Mouse (Mus musculus) heart, postnatal 25 days (tissue): ENCODE results near the gene Cela3b. TPM values are rescaled to one million over a fixed set of nuclear protein-coding genes. Genes with fewer than 3 reads are reported as not detected.

Experiments
- DNase-seq: peaks from one replicate; pipeline ENCODE4 v3.0.0; 2022; ENCODE audit warnings: low spot score
- intact Hi-C: fragments of 180-260 bp; cut with DNase I; formaldehyde crosslinking; loops from one replicate; pipeline ENCODE4 v1.15.1; 2025
- total RNA-seq, 2 experiments: library from RNA; stranded (reverse); gene quantifications; 2 replicates each; pipeline ENCODE4 v1.2.3; 2021

Gene Cela3b
- not detected for total RNA-seq

DNA sequence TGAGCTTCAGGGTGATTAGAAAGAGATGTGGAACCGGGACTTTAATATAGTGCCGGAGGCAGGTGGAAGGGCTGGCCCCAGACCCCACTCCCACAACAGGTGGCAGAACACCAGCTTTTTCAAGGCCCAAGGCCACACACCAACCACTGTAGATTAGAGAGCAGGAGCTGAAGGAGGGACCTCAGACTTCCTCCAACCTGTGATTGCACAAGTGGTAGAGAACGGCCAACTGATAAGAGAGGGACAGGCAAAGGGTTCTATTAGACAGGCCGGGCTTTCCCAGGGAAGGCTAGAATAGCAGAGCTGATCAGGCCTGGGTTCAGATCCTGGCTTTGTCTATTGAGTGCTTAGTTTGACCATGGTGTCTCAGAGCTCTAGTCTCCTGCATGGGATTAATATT lies at the start of gene Cela3b:
Gene Cela3b (minus strand): TSS at position 39 of the 400 bp plus-strand sequence.
- DNase-seq: no peak
- intact Hi-C loops: no loop called here

DNA sequence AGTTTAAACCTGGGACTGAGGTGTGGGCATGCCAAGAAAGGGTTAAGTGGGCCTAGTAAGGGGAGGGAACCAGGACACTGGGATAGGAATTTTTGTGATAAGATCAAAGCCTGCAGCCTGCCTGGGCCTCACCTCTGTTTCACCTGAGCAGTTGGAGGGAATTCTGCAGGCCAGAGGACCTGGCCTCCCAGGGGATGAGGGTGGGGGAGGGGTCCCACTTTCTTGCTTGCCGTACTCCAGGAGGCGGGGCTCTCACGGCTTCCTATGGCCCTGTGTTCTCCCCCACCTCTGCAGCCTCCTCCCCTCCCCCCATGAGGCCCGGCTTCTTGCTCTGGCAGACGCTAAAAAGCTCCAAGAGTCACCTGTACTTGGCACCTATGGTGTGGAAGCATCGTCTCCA lies 49.4 kb upstream of the Cela3b start:
- intact Hi-C loops: no loop called here
- DNase-seq: no peak

DNA sequence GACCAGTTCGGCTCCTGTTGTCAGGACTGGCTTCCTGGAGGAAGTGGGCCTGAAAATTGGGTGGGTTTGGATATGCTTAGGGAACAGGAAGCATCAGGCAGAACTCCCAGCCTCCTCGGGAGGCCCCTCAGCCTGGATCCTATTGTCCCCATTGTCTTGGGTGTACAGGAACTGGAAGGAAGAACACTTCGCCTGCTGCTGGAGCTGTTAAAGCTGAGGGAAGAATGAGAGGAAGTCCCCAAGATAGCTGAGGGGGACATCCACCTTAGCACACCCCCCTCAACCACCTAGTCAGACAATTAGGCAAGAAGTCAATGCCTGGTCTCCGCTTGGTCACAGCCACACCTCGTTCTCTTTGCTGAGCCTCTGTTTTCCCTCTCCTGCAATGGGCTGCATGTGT lies 48.0 kb upstream of the Cela3b start:
- intact Hi-C loops: no loop called here
- DNase-seq: peak; percentile 58

DNA sequence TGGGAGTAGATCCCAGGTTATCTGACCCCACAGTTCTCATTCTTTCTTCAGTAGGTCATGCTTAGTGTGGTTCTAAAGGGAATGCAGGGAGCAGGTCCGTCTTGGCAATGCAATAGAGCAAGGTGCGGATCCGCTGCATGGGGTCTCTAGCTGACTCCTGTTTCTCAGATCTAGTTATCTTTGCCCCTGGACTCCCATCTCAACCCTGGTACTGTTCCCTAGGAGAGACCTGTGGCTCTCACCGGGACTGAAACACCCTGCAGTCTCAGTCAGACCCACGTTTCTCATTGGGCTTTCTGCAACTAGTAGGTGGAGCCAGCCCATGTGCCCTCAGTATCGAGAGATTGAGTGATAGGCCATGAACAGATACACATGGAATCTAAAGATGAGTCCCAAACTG lies 47.3 kb upstream of the Cela3b start:
- no peak for DNase-seq
- intact Hi-C loops: no loop called here

DNA sequence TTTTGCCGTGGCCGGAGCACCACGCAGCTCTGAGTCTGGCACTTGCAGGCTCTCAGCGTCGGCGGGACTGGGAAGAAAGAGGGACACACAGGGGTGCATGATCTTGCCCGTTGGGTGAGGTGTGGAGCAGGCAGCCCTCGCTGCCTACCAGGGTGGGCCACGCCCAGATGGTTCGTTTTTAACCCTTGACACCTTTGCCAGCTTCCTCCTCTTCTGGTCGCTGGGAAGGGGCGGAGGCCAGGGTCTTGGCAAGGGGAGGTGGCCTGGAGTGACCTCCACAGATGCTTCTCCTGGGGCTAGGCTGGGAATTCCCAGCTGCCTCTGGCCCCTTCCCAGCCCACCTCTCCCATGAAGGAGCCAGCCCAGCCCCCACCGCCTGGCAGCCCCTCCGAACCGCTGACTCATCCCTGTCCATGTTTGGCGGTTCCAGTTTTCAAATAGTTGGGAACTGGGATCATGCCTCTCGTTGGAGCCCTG lies 46.5 kb upstream of the Cela3b start:
- DNase-seq: peak; percentile 76
- intact Hi-C loops: no loop called here

DNA sequence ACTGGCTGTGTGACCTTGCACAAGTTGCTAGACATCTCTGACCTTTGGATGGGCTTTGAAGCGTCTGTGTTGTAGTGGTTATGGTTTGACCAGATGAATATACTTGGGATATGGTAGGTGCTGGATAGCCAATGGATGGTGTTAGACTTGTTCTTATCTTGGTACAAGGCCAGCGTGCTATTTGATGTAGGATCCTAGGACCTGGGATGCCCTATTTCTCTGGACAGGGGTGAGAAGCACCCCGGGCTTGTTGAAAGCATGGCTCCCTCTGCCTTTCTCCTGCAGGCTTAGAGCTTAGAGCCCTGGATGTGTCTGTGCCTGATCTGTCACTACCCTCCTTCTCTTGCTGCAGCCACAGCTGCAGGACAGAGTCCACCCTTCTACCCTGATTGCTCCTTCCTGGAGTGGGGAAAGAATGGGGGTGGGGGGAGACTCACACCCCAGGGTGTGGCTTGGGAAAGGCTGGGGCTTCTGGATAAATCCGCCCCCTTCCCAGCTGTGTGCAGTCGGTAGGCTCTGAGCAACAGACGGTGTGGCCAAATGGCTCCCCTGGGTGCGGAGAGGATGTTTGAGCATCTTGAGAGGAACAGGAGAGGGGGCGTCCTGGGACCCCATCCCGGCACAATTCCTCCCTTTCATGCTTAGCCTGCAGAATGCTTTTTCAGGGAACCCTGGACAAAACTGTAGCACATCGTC lies 45.9 kb upstream of the Cela3b start:
- peak; percentile 84 for DNase-seq
- intact Hi-C loops: no loop called here

DNA sequence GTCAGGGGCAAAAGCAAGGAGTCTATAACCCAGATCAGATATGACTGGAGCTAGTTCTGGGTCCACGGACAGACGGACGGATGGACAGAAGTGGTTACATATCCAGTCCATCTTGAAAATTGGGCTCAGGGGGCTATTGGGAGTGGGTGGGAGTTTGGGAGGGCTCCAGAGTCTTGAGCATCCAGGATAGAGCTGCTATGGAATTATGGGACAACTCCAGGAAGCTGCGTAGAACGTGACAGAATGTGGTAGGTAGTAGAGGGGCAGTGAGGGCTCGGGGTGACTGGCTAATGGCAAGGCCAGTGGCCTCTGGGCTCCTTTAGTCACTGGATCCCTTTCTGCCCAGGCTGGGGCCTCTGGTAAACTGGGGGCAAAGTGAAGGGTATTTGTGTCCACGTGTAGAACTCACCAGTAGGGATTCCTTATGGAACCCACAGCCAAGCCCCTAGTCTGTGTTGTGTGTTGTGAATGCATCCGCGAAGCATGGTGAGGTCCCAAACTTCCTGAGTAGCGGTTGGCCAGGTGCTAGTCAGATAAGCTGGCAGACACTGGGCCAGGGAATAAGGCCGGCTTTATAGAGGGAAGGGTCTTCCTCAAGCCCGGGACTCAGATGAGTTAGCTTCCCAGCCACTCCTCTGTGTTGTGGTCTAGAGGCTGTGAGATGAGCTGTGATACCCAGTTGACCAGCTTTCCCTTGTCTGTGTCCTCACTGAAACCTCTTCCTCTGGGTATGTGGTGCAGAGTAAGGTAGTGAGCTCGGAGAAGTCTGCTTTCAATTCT lies 45.1 kb upstream of the Cela3b start:
- intact Hi-C loops: no loop called here
- DNase-seq: no peak

DNA sequence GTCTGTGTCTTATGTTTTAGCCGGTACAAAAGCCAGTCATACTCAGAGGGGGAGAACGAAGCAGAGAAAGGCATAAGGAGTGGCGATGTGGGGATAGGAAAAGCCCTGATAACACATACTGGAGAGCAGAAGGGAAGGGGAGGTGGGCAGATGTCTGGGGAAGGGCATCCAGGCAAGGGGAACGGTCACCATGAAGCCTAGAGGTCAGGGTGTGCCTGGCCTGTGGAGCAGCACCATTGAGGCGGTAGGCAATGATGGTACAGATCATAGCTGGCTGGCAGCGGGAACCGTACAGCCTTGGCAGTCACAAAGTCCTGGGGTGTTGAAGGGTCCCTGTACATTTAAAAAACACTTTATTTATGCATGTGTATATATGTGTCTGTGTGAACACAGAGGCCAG lies 44.4 kb upstream of the Cela3b start:
- intact Hi-C loops: no loop called here
- no peak for DNase-seq

DNA sequence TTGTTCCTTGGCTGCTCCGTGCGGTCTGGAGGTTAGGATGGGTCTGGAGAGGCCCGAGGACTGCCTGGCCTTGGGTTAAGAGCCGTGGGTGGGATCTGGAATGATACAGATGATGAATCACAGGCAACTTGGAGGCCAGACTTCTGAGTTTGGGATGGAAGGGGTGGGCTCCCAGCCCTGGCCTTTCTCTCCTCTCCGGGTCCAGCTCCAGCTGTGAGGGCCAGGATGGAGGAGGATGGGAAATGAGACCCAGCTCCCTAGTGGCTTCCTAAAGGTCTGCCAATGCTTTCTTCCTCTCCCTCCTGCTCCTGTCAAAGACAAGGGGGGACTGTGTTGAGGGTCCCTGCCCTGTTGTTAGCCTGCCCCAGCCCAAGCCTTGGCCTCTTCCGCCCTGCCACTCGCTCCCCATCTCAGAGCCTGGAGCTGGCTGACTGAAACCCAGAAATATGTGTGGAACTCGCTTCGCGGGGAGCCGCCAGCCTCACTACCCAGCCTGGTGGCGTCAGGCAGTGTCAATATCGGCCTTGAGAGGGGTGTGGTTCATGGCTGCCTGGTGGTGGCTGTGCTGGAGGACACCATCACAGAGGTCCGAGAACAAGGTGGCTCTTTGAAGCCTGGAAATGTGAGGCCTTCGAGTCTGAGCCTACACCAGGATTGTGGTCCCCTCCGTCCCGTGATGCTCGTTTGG lies 43.5 kb upstream of the Cela3b start:
- DNase-seq: peak; percentile 66
- intact Hi-C loops: no loop called here

DNA sequence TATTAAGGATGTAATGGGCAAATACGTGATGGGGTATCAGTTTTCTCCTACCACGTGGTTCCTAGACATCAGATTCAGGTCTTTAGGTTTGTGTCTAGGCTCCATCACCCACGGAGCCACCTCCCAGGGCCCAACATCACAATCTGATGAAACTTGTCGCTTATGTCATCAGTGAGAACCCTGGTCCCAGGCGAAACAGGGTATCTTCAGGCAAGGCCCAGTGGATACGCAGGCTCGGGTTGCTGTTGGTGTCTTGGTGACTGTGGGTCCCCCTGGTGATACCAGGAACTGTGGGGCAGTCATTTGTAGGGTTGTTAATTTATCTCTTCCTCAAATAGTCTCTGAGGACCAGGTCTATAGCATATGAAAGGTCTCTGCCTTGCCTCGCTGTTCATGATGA lies 42.9 kb upstream of the Cela3b start:
- DNase-seq: no peak
- intact Hi-C loops: no loop called here

DNA sequence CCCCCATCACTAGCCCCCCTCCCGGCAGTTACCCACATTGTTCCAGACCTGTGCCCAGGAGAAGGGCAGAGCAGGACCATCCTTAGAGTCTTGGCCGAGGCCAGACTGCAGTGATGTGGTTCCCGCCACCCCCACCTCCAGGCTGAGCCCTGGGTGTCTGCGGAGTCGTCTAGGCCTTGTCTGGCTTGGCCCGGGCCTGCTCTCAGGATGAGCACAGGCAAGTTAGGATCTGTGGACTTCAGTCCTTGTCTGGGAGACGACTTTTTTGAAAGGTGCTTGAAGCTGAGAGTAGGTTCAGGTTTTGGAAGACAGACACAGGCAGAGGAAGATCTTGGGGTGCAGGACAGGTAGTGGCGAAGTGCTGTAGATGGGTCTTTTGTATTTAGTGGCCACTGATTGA lies 41.0 kb upstream of the Cela3b start:
- intact Hi-C loops: no loop called here
- no peak for DNase-seq

DNA sequence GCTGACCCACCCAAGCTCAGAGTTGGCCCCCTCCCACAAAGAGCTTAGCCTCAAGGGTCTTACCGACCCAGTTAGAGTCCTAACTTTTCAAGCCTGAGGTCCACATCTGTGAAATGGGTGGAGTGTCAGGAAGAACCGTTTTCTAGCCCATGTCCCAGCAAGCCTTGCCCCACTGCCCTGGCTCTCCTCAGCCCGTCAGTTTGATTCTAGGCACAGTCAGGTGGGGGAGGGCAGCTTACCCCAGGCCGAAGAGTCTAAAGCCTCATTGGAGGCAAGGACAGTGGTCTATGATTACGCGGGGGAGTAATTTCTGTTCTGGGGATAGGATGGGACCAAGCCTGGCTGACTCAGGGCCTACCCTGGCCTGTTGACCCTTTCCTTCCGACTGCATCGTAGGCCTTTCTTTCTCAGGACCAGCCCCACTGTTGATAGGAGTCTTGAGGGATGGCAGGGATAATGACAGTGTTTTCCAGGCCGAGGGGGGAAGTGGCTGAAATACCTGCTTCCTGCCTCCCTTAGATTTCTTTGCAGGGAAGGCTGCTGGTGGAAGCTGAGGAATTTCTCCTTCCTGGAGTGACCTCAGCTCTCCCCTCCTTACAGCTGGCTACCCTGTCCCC lies 40.5 kb upstream of the Cela3b start:
- intact Hi-C loops: no loop called here

DNA sequence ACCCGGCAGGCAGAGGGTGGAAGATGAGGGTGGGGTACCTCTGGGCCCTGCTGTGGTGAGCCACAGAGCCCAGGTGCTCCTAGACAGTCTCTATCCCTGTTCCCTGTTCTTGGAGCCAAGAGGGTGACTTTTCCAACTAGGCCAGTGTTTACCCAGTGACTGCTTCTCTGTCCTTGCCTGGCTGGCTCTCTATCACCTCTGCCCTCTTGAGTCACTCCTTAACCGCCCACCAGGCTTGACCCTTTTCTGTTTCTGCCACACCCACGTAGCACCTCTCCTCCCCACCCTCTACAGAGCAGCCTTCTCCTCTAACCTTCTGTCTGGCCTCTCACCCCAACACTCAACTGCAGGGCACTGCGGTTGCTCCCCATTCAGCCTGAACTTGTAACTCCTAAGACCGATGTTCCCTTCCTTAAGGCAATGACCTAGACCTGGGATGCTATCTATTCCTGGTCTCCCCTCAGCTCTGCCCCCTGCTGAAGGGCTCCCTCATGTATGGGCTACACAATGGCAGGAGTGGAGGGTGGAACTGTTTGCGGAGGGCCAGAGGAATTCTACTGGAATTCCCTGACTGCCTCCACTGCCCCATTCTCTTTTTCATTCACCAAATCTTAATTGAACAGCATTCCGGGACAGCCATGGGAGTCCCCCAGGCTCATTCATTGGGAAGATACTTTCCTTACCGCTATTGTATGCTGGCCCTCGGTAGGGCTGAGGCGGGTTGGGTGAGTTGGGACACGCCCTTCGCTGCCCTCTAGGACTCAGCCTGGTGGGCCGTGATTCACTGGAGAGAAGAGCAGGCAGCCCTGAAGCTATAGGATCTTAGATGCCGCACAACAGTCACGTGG lies 39.7 kb upstream of the Cela3b start:
- DNase-seq: no peak
- intact Hi-C loops: loop anchor here (2.0 kb wide), 2 partner anchors 19 to 21 kb away; no protein-coding TSS in a partner anchor

More for the DNA sequence above, 40.5 kb upstream of the Cela3b start:
- DNase-seq: no peak

DNA sequence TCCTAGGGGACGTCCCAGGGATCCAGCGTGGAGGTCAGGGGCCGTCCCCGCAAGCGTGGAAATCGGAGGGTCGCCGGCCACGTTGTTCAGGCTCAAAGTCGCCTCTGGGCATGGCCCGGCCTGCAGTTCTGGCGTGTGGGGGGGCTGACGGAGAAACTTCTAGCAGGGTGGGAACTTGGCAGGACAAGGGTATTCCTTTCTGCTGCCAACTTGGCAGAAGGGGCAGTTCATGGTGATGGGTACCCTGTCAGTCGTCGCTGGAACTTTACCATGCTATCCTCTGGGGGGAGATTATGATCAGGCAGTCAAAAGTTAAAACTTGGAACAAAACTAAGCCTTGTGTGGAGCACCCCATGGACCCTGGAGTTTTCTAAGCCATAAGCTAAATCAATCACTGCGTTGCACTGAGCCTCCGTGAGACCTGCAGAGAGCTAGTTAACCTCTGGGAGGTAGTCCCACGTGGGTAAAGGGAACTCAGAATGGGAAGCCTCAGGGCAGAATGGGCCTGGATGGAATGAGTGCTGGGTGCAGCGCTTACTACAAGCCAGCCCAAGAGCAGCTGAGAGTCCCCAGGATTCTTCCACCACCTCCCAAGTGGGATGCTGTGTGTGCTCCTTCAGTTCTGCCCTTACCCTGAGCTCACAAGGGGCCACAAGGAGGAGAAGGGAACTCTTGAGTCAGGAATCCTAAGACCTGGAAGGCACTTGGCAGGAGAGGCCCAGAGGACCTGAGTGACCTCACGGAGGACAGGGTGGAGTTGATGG lies 38.9 kb upstream of the Cela3b start:
- intact Hi-C loops: loop anchor here (2.0 kb wide), 2 partner anchors 20 kb away; no protein-coding TSS in a partner anchor
- DNase-seq: no peak

DNA sequence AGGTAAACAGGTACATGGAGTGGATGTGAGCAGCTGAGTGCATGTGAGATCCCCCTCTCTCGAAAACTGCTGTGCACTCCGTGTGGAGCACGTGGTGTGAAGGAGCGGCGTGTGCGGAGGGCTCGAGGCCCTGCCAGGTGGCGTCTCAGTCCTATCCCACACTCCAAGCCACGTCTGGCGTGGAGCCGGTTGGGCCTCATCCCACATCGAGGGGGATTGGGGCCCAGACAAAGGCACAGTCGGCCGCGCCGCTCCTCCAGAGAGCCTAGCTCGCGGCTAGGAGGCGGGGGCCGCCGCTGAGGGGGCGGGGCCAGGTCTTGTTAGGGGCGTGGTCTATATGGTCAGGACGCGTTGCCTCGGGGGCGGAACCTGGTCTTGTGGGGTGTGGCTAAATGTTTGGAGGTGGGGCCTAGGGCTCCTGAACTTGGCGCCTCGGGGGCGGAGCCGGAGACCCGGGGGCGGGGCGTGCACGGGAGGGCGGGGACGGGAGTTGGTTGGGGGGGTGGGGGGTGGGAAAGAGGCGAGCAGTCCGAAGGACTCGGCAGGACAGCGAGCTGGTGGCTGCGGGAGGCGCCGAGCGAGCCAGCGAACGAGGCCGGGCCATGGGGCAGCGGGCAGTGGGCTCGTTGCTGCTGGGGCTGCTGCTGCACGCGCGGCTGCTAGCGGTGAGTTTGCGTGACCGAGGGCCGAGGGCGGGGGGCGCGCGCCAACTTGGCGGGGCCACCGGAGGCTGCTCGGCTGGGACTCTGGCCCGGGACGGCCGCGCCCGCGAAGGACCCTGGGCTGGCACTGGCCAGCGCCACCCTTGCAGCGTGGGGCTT lies 38.1 kb upstream of the Cela3b start, which contains the start of gene Hspg2:
Gene Hspg2 (plus strand): TSS at position 510 of the 821 bp plus-strand sequence.
- intact Hi-C loops: loop anchor here (2.0 kb wide), 2 partner anchors 20 kb away; no protein-coding TSS in a partner anchor
- DNase-seq: peak; percentile 92

DNA sequence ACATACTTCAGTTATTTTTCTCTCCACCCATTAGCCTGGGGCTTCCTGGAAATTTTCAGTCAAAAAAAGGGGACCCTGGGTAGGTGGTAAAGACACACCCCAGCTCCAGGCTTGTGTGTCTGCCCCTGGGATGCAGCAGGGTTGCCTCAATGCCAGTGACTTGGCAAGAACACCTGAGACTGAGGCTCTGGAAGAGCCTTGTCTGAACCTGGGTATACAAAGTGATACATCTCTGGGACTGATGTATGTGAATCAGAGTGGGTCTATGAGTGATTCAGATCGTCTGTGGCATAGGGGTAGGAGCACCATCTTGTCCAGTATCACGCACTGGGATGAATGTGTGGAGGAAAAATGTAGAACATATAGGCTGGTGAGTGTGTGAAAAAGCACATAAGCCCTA lies 37.2 kb upstream of the Cela3b start:
- DNase-seq: no peak
- intact Hi-C loops: no loop called here

DNA sequence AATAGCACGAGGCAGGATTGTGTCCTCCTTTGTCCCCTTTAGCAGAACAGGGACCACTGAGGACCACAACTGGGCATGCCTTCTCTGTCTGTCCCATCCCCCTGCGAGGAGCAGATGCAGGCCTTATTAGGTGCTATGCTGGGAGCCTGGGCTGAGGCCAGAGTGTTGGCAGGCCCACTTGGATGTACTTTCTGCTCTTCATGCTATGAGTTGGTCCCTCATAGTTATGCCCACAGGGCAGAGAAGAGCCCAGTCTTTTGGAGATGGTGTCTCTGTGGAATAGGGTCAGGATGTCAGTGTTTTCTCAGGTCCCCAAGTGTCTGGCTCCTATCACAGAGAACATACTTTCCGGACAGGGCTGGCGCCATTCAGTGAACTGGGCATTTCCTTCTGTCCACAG lies 36.7 kb upstream of the Cela3b start:
- no peak for DNase-seq
- intact Hi-C loops: no loop called here
